Mouse (Mus musculus) embryonic facial prominence, embryonic 15.5 days (tissue): ENCODE results near the gene Clic1. TPM values are rescaled to one million over a fixed set of nuclear protein-coding genes. Genes with fewer than 3 reads are reported as not detected.
"Not testable (repeated sequence)": the region's sequence is repeated elsewhere in the genome, so short reads cannot be mapped to it uniquely, and the experiment has no call there.

Experiments
- ATAC-seq: fragments of 200-750 bp; cut with Nextera tagmentation; 2 replicates; pipeline ENCODE4 v1.8.0; 2017; ENCODE audit warnings: low read depth, moderate TSS enrichment; ENCODE audit not compliant: insufficient number of reproducible peaks, low FRiP score, low TSS enrichment
- H3K27ac ChIP-seq: fragments of 300-500 bp; sonication (generic); replicated peaks from 2 replicates; pipeline ENCODE4 v1.5.1; 2015; ENCODE audit warnings: mild to moderate bottlenecking, inconsistent platforms
- H3K27me3 ChIP-seq: fragments of 300-500 bp; sonication (generic); 2 replicates; pipeline ENCODE4 v1.6.1; 2015; ENCODE audit warnings: inconsistent platforms
- H3K36me3 ChIP-seq: fragments of 300-500 bp; sonication (generic); 2 replicates; pipeline ENCODE4 v1.6.1; 2015; ENCODE audit warnings: mild to moderate bottlenecking, inconsistent platforms
- H3K4me1 ChIP-seq: fragments of 300-500 bp; sonication (generic); 2 replicates; pipeline ENCODE4 v1.6.1; 2015; ENCODE audit warnings: inconsistent platforms
- H3K4me2 ChIP-seq: fragments of 300-500 bp; sonication (generic); replicated peaks from 2 replicates; pipeline ENCODE4 v1.6.1; 2015; ENCODE audit warnings: mild to moderate bottlenecking, inconsistent platforms
- H3K4me3 ChIP-seq: fragments of 300-500 bp; sonication (generic); replicated peaks from 2 replicates; pipeline ENCODE4 v1.5.1; 2015; ENCODE audit warnings: mild to moderate bottlenecking, inconsistent platforms
- H3K9ac ChIP-seq: fragments of 300-500 bp; sonication (generic); 2 replicates; pipeline ENCODE4 v1.6.1; 2015; ENCODE audit warnings: inconsistent platforms
- H3K9me3 ChIP-seq: fragments of 300-500 bp; sonication (generic); replicated peaks from 2 replicates; pipeline ENCODE4 v1.6.1; 2016; ENCODE audit warnings: inconsistent platforms
- WGBS: fragments of 180-500 bp; shearing (Covaris S2); methylation state at CpG from one replicate; pipeline ENCODE4 v1.1.7; 2015; 5-methylcytosine and 5-hydroxymethylcytosine counted together
- polyA plus RNA-seq: library from polyadenylated mRNA; unstranded; fragments of >200 nt; fragmentation: Nextera tagmentation; extraction: Ambion mirVana; gene quantifications from 2 replicates; pipeline ENCODE4 v1.2.1, GENCODE M21; 2015

The Clic1 gene
- 324 and 329 TPM in 2 replicates for polyA plus RNA-seq

- peak within 1 kb of the TSS; percentile 99 for H3K27ac ChIP-seq
- peak; percentile 22 for ATAC-seq
- H3K9me3 ChIP-seq: no peaks in the 10 kb centered on the region
- H3K4me3 ChIP-seq: peak within 1 kb of the TSS; percentile 62
- WGBS: 1% methylated on average over 11 of the region's 11 CpGs
- H3K27me3 ChIP-seq: no peaks in the 10 kb centered on the region
- H3K4me1 ChIP-seq: peaks cover 60% of the 10 kb centered on the region
- H3K36me3 ChIP-seq: peaks cover 22% of the 10 kb centered on the region
- H3K4me2 ChIP-seq: peak within 1 kb of the TSS; percentile 87
- H3K9ac ChIP-seq: peak within 1 kb of the TSS; percentile 78
Observed at GRCm38 (mm10) chr17:35049561-35050016, at the start of gene Clic1. Gene Clic1, plus strand, starts transcription at chr17:35049966.

GRCm38 (mm10) chr17:35000717-35001451, 48.9 kb upstream of the Clic1 start, which contains the start of gene Vars:
Gene Vars, plus strand, starts transcription at chr17:35000987.
- WGBS: under 1% methylated on average over 83 of the region's 83 CpGs
- ATAC-seq: peak; percentile 90

GRCm38 (mm10) chr17:35001452-35002152, 48.2 kb upstream of the Clic1 start:
- H3K36me3 ChIP-seq: peaks cover 42% of the 10 kb centered on the region
- under 1% methylated on average over 35 of the region's 35 CpGs for WGBS
- H3K4me3 ChIP-seq: peak overlapping the region; percentile 89

More at GRCm38 (mm10) chr17:35000717-35001451, 48.9 kb upstream of the Clic1 start, which contains the start of gene Vars:
- Histone ChIP-seq H3K4me1 (peaks cover 44% of the 10 kb centered on the region), H3K9ac (peak within 1 kb of the TSS; percentile 93), H3K27ac (peak within 1 kb of the TSS; percentile 97), H3K27me3 (no peaks in the 10 kb centered on the region), H3K36me3 (peaks cover 39% of the 10 kb centered on the region), H3K4me2 (peak within 1 kb of the TSS; percentile 95), H3K9me3 (no peaks in the 10 kb centered on the region), H3K4me3 (peak within 1 kb of the TSS; percentile 89)

GRCm38 (mm10) chr17:35002153-35002865, 47.5 kb upstream of the Clic1 start:
- Histone ChIP-seq H3K4me2 (peak overlapping the region; percentile 95), H3K27ac (peak overlapping the region; percentile 97), H3K36me3 (peaks cover 46% of the 10 kb centered on the region), H3K9me3 (no peaks in the 10 kb centered on the region), H3K4me1 (peaks cover 39% of the 10 kb centered on the region), H3K9ac (peak overlapping the region; percentile 93), H3K4me3 (peak overlapping the region; percentile 89), H3K27me3 (no peaks in the 10 kb centered on the region)
- WGBS: 6% methylated on average over 12 of the region's 12 CpGs
- no peak for ATAC-seq

More at GRCm38 (mm10) chr17:35001452-35002152, 48.2 kb upstream of the Clic1 start:
- Histone ChIP-seq H3K27me3 (no peaks in the 10 kb centered on the region), H3K9me3 (no peaks in the 10 kb centered on the region), H3K4me1 (peaks cover 41% of the 10 kb centered on the region), H3K4me2 (peak overlapping the region; percentile 95), H3K9ac (peak overlapping the region; percentile 93), H3K27ac (peak overlapping the region; percentile 97)
- ATAC-seq: no peak

GRCm38 (mm10) chr17:35003022-35003838, 46.5 kb upstream of the Clic1 start:
- H3K9me3 ChIP-seq: no peaks in the 10 kb centered on the region
- H3K4me3 ChIP-seq: peak overlapping the region; percentile 89
- peak overlapping the region; percentile 97; the same call in 1 of the 2 replicates for H3K27ac ChIP-seq
- no peak for ATAC-seq
- peaks cover 50% of the 10 kb centered on the region for H3K36me3 ChIP-seq
- H3K27me3 ChIP-seq: no peaks in the 10 kb centered on the region
- H3K9ac ChIP-seq: no peak overlapping the region
- WGBS: 63% methylated on average over 9 of the region's 9 CpGs
- H3K4me2 ChIP-seq: peak overlapping the region; percentile 95
- peaks cover 37% of the 10 kb centered on the region for H3K4me1 ChIP-seq

DNA sequence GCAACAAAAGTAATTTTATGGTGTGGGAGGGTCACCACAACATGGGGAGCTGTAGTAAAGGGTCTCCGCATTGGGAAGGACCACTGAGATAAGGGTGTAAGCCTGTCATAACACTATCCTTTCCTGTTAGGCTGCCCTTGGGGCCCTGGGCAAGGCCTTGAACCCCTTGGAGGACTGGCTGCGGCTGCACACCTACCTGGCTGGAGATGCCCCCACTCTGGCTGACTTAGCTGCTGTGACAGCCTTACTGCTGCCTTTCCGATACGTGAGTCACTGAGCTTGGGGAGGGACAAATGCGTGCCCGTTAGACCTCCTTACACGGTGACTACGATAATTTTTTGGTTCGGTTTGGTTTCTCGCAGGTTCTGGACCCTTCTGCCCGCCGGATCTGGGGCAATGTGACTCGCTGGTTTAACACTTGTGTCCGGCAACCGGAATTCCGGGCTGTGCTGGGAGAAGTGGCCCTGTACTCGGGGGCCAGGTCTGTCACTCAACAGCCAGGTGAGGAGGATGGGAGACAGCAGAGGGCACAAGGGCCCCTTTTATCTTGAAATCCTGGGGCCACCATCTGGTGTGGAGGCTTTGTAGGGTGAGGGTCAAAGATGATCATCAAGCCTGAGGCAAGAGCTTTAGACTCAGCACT, 45.6 kb upstream of the Clic1 start:
- no peak overlapping the region for H3K4me3 ChIP-seq
- 92% methylated on average over 17 of the region's 17 CpGs for WGBS
- no peak overlapping the region for H3K4me2 ChIP-seq
- H3K27ac ChIP-seq: no peak overlapping the region
- peaks cover 51% of the 10 kb centered on the region for H3K36me3 ChIP-seq
- no peak for ATAC-seq
- no peaks in the 10 kb centered on the region for H3K27me3 ChIP-seq
- peaks cover 27% of the 10 kb centered on the region for H3K4me1 ChIP-seq
- H3K9ac ChIP-seq: no peak overlapping the region
- H3K9me3 ChIP-seq: no peaks in the 10 kb centered on the region

DNA sequence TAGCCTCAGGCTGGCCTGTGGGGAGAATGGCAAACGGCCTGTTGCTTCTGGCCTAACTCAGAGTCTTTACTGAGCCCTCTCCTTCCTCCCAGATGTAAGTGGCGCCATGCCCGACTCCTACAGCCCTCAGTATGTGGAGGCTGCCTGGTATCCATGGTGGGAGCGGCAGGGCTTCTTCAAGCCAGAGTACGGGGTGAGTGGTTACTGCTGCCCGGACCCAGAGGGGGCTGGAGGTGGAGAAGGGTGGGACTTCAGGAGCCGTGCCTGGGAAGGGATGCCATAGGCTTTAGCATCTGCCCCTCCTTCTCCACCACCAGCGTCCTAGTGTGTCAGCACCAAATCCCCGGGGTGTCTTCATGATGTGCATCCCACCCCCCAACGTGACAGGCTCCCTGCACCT, 44.6 kb upstream of the Clic1 start:
- Histone ChIP-seq H3K36me3 (peaks cover 60% of the 10 kb centered on the region), H3K4me1 (peaks cover 17% of the 10 kb centered on the region), H3K9me3 (no peaks in the 10 kb centered on the region), H3K4me3 (no peak overlapping the region), H3K9ac (no peak overlapping the region), H3K27me3 (no peaks in the 10 kb centered on the region), H3K27ac (no peak overlapping the region), H3K4me2 (no peak overlapping the region)
- WGBS: 93% methylated on average over 10 of the region's 10 CpGs
- ATAC-seq: no peak

DNA sequence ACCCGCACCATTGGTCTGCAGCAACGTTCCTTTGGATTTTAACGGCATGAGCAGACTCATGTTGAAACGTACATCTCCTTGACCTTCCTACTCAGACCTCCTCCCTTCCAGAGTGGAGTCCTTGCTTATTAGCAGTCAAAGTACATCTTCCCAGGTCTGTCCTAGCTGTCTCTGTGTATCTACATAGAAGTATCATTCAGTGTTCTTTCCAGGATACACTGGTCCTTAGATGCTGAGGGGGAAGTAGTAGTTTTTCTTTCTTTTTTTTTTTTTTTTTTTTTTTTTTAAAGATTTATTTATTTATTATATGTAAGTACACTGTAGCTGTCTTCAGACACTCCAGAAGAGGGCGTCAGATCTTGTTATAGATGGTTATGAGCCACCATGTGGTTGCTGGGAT, 43.9 kb upstream of the Clic1 start:
- not testable (repeated sequence) for H3K4me3 ChIP-seq

DNA sequence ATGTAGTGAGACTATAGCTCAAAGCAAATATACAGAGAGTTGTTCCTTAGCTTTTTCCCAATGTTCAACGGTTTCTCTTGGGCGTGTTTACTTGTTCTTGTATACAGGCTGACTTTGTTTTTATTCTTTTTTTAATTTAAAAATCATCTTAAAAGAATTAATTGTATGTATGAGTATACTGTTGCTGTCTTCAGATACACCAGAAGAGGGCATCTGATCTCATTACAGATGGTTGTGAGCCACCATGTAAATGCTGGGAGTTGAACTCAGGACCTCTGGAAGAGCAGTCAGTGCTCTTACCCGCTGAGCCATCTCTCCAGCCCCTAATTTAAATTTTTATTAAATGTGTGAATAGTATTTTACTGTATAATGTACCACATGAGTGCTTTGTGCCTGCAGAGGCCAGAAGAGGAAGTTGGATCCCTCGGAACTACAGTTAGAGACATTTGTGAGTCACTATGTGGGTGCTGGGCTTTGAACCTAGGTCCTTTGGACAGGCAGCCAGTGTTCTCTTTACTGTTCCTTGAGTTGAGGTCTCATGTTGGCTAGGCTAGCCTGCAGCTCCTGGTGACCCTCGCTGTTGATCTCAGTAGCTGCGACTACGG, 42.3 kb upstream of the Clic1 start:
- peaks cover 83% of the 10 kb centered on the region for H3K36me3 ChIP-seq
- no peak overlapping the region for H3K4me2 ChIP-seq
- H3K4me3 ChIP-seq: no peak overlapping the region
- no peaks in the 10 kb centered on the region for H3K9me3 ChIP-seq
- 92% methylated on average over 7 of the region's 7 CpGs for WGBS
- H3K9ac ChIP-seq: no peak overlapping the region
- no peaks in the 10 kb centered on the region for H3K27me3 ChIP-seq
- no peak overlapping the region for H3K27ac ChIP-seq
- ATAC-seq: no peak
- H3K4me1 ChIP-seq: peaks cover 9% of the 10 kb centered on the region

More for the DNA sequence above, 43.9 kb upstream of the Clic1 start:
- not testable (repeated sequence) for H3K4me2 ChIP-seq, H3K27me3 ChIP-seq, ATAC-seq, H3K9ac ChIP-seq, H3K27ac ChIP-seq, H3K9me3 ChIP-seq
- Histone ChIP-seq H3K4me1 (peaks cover 17% of the 10 kb centered on the region), H3K36me3 (peaks cover 67% of the 10 kb centered on the region)
- 96% methylated on average over 4 of the region's 5 CpGs for WGBS

DNA sequence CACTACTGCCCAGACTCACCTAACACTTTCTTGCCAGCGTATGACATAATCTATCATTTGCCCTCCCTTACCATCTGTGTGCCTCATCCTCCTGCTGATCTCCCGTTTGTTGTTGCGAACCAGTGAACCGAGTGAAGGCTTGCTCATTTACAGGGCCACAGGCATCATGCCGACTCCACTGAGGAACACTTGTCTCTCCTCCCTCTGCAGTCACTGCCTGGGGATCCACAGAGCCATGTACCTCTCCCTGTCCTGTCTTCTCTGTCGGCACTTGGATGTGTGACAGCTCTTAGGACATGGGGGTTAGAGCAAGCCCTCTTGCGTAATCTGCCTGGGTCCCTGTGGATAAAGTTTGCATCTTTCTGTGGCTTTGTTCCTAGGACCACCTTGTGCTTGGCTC, 40.2 kb upstream of the Clic1 start:
- ATAC-seq: no peak
- Histone ChIP-seq H3K27me3 (no peaks in the 10 kb centered on the region), H3K9me3 (no peaks in the 10 kb centered on the region), H3K4me1 (no peaks in the 10 kb centered on the region), H3K27ac (no peak overlapping the region), H3K4me3 (no peak overlapping the region), H3K36me3 (peaks cover 97% of the 10 kb centered on the region), H3K4me2 (no peak overlapping the region), H3K9ac (no peak overlapping the region)
- 90% methylated on average over 7 of the region's 7 CpGs for WGBS
